Mouse (Mus musculus) C2C12 (cell line): ENCODE measurements around the gene Olfr1474. TPM values are rescaled to one million over a fixed set of nuclear protein-coding genes. Genes with fewer than 3 reads are reported as not detected.
"Not testable (repeated sequence)": the region's sequence is repeated elsewhere in the genome, so short reads cannot be mapped to it uniquely, and the experiment has no call there.

Experiments
- H3K27me3 ChIP-seq: one replicate; pipeline ENCODE4 v1.6.1; 2011; ENCODE audit not compliant: control insufficient read depth, insufficient read depth, insufficient read length
- H3K36me3 ChIP-seq: one replicate; pipeline ENCODE4 v1.6.1; 2011; ENCODE audit not compliant: control insufficient read depth, insufficient read depth
- H3K4me3 ChIP-seq: one replicate; pipeline ENCODE4 v1.5.1; 2011; ENCODE audit warnings: mild to moderate bottlenecking, control low read depth; ENCODE audit not compliant: poor library complexity, insufficient read depth, severe bottlenecking
- H3K79me2 ChIP-seq: one replicate; pipeline ENCODE4 v1.6.1; 2011; ENCODE audit not compliant: control insufficient read depth, insufficient read depth
- H3K79me3 ChIP-seq: one replicate; pipeline ENCODE4 v1.6.1; 2011; ENCODE audit warnings: low read depth, control low read depth
- H3ac ChIP-seq: one replicate; pipeline ENCODE3; 2011; ENCODE audit warnings: low read depth; ENCODE audit not compliant: control insufficient read depth, insufficient read length
- CEBPB ChIP-seq: IDR thresholded peaks from one replicate; pipeline ENCODE4 v1.6.1; 2011; ENCODE audit warnings: low read depth, mild to moderate bottlenecking, control low read depth, moderate library complexity
- CTCF ChIP-seq: IDR thresholded peaks from one replicate; pipeline ENCODE4 v1.5.1; 2011; ENCODE audit not compliant: control insufficient read depth, insufficient read depth, insufficient read length
- FOSL1 ChIP-seq: IDR thresholded peaks from one replicate; pipeline ENCODE4 v1.8.0; 2011; ENCODE audit warnings: mild to moderate bottlenecking, low read length; ENCODE audit not compliant: poor library complexity, insufficient read depth, severe bottlenecking
- MAX ChIP-seq: IDR thresholded peaks from one replicate; pipeline ENCODE4 v1.6.1; 2011; ENCODE audit warnings: mild to moderate bottlenecking, control low read depth
- MYOD1 ChIP-seq: IDR thresholded peaks from one replicate; pipeline ENCODE4 v1.6.1; 2011; ENCODE audit warnings: low read depth; ENCODE audit not compliant: control insufficient read depth, insufficient read length
- MYOG ChIP-seq: IDR thresholded peaks from one replicate; pipeline ENCODE4 v1.6.1; 2011; ENCODE audit not compliant: control insufficient read depth, insufficient read length; ENCODE audit errors: extremely low read depth
- USF1 ChIP-seq: IDR thresholded peaks from one replicate; pipeline ENCODE4 v1.6.1; 2011; ENCODE audit warnings: low read depth, mild to moderate bottlenecking, control low read depth, moderate library complexity
- long read RNA-seq, 2 experiments: library from polyadenylated mRNA; unstranded; transcript quantifications; one replicate each; pipeline ENCODE4 v2.0.0; 2019 to 2020
- polyA plus RNA-seq: library from polyadenylated mRNA; unstranded; fragments of >200 nt; fragmentation: generic; extraction: Trizol; gene quantifications from one replicate; pipeline ENCODE4 v1.2.1, GENCODE M21; 2012; ENCODE audit warnings: missing spikeins

Gene Olfr1474
- polyA plus RNA-seq, result not detected
- long read RNA-seq, experiment 1, result 0 reads
- long read RNA-seq, experiment 2, result 0 reads

DNA sequence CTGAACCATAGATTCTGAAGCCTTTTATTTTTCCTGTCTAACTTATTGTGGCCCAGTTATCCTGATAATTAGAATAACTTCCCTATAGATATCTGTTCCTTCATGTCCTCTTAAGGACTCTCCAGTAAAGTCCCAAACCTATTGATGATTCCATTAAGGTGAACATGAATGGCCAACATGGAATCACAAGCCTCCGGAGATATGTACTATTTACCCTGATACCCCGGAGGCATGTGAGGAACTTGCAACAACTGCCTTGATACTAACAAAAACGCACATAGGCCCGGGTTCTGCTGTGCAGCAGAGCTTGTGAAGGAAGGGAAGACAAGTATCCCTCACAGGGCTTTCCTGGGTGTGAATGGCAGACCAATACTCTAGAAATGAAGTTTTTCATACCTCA is at the start of gene Olfr1474:
TSS of gene Olfr1474 (plus strand) at position 301 of the 400 bp plus-strand sequence.
- H3K4me3 ChIP-seq, H3K36me3 ChIP-seq, H3K27me3 ChIP-seq, H3K79me2 ChIP-seq, H3K79me3 ChIP-seq, H3ac ChIP-seq: not testable (repeated sequence)

- H3K79me2 ChIP-seq, H3ac ChIP-seq, H3K27me3 ChIP-seq, H3K79me3 ChIP-seq, H3K36me3 ChIP-seq, H3K4me3 ChIP-seq: not testable (repeated sequence)
Measured at GRCm38 (mm10) chr19:13443109-13443508, 26.3 kb upstream of the Olfr1474 start, which contains the start of gene Olfr1471. Gene Olfr1471, plus strand, starts transcription at chr19:13443409.

DNA sequence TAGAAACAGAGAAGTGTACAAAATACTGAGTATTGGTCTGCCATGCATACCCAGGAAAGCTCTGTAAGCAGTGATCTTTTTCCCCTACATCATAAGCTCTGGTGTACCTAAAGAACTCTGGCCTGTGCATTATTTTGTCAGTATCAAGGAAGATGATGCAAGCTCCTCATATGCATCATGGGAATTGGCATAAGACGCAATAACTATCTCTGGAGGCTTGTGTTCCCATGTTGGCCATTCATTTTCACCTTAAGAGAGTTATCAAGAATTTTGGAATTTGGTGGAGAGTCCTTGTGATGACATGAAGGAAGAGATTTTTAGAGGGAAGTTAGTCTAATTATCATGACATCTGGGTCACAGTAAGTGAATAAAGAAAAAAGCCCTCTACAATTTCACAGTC is 13.4 kb upstream of the Olfr1474 start, which contains the start of gene Olfr1472:
TSS of gene Olfr1472 (minus strand) at position 101 of the 400 bp plus-strand sequence.
- H3K79me2 ChIP-seq, result no peaks in the 10 kb centered on the region
- no peaks in the 10 kb centered on the region for H3K36me3 ChIP-seq
- no peak within 1 kb of the TSS for H3K4me3 ChIP-seq
- no peaks in the 10 kb centered on the region for H3K27me3 ChIP-seq
- no peaks in the 10 kb centered on the region for H3K79me3 ChIP-seq
- no peak for TF ChIP-seq FOSL1
- TF ChIP-seq CEBPB, result no peak
- TF ChIP-seq MAX, result no peak
- no peak for TF ChIP-seq MYOG
- no peak for TF ChIP-seq USF1
- no peak for TF ChIP-seq CTCF
- no peak for TF ChIP-seq MYOD1
- no peak within 1 kb of the TSS for H3ac ChIP-seq

DNA sequence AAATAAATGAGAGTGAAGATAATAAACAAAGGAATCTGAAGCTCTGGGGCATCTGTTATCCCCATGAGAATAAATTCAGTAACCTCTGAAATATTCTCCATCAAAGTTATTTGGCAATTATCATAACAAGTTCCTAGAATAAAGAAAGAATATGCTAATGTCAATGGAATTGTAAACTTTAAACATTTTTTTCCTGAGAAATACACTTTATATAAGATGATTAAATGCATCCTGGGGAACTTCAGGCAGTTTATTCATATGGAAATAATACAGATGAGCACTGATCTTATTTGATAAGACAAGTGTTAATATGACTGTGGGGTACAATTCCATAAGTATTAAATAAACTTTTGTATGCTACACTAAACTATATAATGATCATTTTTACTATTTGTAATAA is 10.7 kb downstream of the Olfr1474 start, which contains the start of gene Olfr1475:
TSS of gene Olfr1475 (minus strand) at position 101 of the 400 bp plus-strand sequence.
- no peaks in the 10 kb centered on the region for H3K79me3 ChIP-seq
- no peaks in the 10 kb centered on the region for H3K36me3 ChIP-seq
- no peak within 1 kb of the TSS for H3ac ChIP-seq
- TF ChIP-seq MAX, result no peak
- no peak for TF ChIP-seq USF1
- no peak for TF ChIP-seq MYOG
- TF ChIP-seq CTCF, result no peak
- no peak for TF ChIP-seq FOSL1
- TF ChIP-seq MYOD1, result no peak
- no peak for TF ChIP-seq CEBPB
- no peak within 1 kb of the TSS for H3K4me3 ChIP-seq
- H3K27me3 ChIP-seq, result no peaks in the 10 kb centered on the region
- H3K79me2 ChIP-seq, result no peaks in the 10 kb centered on the region

- no peak within 1 kb of the TSS for H3K4me3 ChIP-seq
- H3K79me3 ChIP-seq, result no peaks in the 10 kb centered on the region
- H3K36me3 ChIP-seq, result no peaks in the 10 kb centered on the region
- no peak within 1 kb of the TSS for H3ac ChIP-seq
- H3K27me3 ChIP-seq, result no peaks in the 10 kb centered on the region
- no peaks in the 10 kb centered on the region for H3K79me2 ChIP-seq
- TF ChIP-seq MAX, result no peak
- no peak for TF ChIP-seq CEBPB
- TF ChIP-seq MYOG, result no peak
Measured at GRCm38 (mm10) chr19:13500246-13500645, 30.9 kb downstream of the Olfr1474 start, which contains the start of gene Olfr1477. Gene Olfr1477, plus strand, starts transcription at chr19:13500546.

Other genes starting within 250 kb of the Olfr1474 start
- not detected for gene Olfr1463, start 238.2 kb upstream of the Olfr1474 start, polyA plus RNA-seq
- not detected for gene Olfr1465, start 154.0 kb upstream of the Olfr1474 start, polyA plus RNA-seq
- not detected for gene Olfr1466, start 130.7 kb upstream of the Olfr1474 start, polyA plus RNA-seq
- gene Olfr1467, start 107.3 kb upstream of the Olfr1474 start, polyA plus RNA-seq, result not detected
- gene Olfr1469, start 61.7 kb upstream of the Olfr1474 start, polyA plus RNA-seq, result not detected
- gene Olfr1471, start 26.2 kb upstream of the Olfr1474 start, polyA plus RNA-seq, result not detected
- not detected for gene Olfr1472, start 13.5 kb upstream of the Olfr1474 start, polyA plus RNA-seq
- not detected for gene Olfr1475, start 10.6 kb downstream of the Olfr1474 start, polyA plus RNA-seq
- not detected for gene Olfr1477, start 31.0 kb downstream of the Olfr1474 start, polyA plus RNA-seq
- gene Olfr1480, start 58.3 kb downstream of the Olfr1474 start, polyA plus RNA-seq, result not detected
- not detected for gene Olfr1484, start 113.9 kb downstream of the Olfr1474 start, polyA plus RNA-seq
- not detected for gene Olfr1487, start 147.8 kb downstream of the Olfr1474 start, polyA plus RNA-seq
- not detected for gene Olfr1489, start 162.1 kb downstream of the Olfr1474 start, polyA plus RNA-seq
- gene Olfr1490, start 181.5 kb downstream of the Olfr1474 start, polyA plus RNA-seq, result not detected
- gene Olfr1491, start 227.7 kb downstream of the Olfr1474 start, polyA plus RNA-seq, result not detected